ENCODE assay signal across 10 mouse cellular contexts in genomic region chr10:23811635-23812437, GRCm38 (mm10). TPM values are rescaled to one million over a fixed set of nuclear protein-coding genes. Genes with fewer than 3 reads are reported as not detected.
DNase-seq lines count a peak whose midpoint lies in the region; ATAC-seq and TF ChIP-seq lines count a peak whose summit lies in the region.
"Had no signal": no experiment of that assay in that cellular context is flagged by ENCODE, and none has a peak within 500 bp of the region (broad histone marks: within the 10 kb centered on the region; RNA-seq: fewer than 3 reads in every experiment).

No protein-coding gene starts in this region.

- no peaks in the 10 kb centered on the region for H3K9me3 ChIP-seq in kidney, embryonic 16.5 days (ENCODE audit: low read length)
- H3K9me3 ChIP-seq in forebrain, embryonic 11.5 days (ENCODE audit: control insufficient read depth, low read length): no peaks in the 10 kb centered on the region
- no peaks in the 10 kb centered on the region for H3K9me3 ChIP-seq in limb, embryonic 10.5 days (replicated peaks)
- H3K9me3 ChIP-seq in neural tube, embryonic 11.5 days (ENCODE audit: control insufficient read depth, low read length): no peaks in the 10 kb centered on the region
- H3K9me3 ChIP-seq: embryonic facial prominence, embryonic 12.5 days had no signal

- no peak overlapping the region for H3K4me3 ChIP-seq in kidney, adult 2 months (ENCODE audit: insufficient read depth, low read depth, low read length)
- no peak overlapping the region for H3K4me3 ChIP-seq in kidney, embryonic 16.5 days (ENCODE audit: low read length)
- no peak overlapping the region for H3K4me3 ChIP-seq in bone marrow, adult 2 months (replicated peaks; ENCODE audit: control insufficient read depth, low read depth, low read length)
- H3K4me3 ChIP-seq in forebrain, embryonic 11.5 days (ENCODE audit: low read depth, low read length): no peak overlapping the region
- no peak overlapping the region for H3K4me3 ChIP-seq in limb, embryonic 10.5 days
- no peak overlapping the region for H3K4me3 ChIP-seq in neural tube, embryonic 11.5 days (ENCODE audit: low read depth, low read length)
- H3K4me3 ChIP-seq: embryonic facial prominence, embryonic 12.5 days had no signal

- no peak for ATAC-seq in kidney, embryonic 16.5 days (ENCODE audit: low FRiP score, low TSS enrichment)
- ATAC-seq in forebrain, embryonic 11.5 days (replicated peaks; ENCODE audit: low FRiP score): no peak
- ATAC-seq in neural tube, embryonic 11.5 days (ENCODE audit: insufficient read depth, low FRiP score, low TSS enrichment): no peak; the same call in 1 of the 2 replicates

- peak; percentile 66 for DNase-seq in kidney, adult 2 months
- peak; percentile 83 for DNase-seq in forebrain, embryonic 11.5 days (ENCODE audit: low spot score)
- DNase-seq in hindlimb bud, embryonic 11.5 days (ENCODE audit: extremely low spot score, low read depth, low spot score): peak; percentile 73
- DNase-seq in limb, embryonic 10.5 days (ENCODE audit: low spot score): peak; percentile 75
- DNase-seq in neural tube, embryonic 11.5 days (ENCODE audit: low spot score): peak; percentile 57
- peak; percentile 55 for DNase-seq in telencephalon, adult 2 months (ENCODE audit: low read depth, low spot score)

- 40% methylated on average over 10 of the region's 12 CpGs for WGBS in kidney, adult 2 months
- WGBS in kidney, embryonic 16.5 days: 63% methylated on average over 9 of the region's 12 CpGs
- 64% methylated on average over 9 of the region's 12 CpGs for WGBS in bone marrow, adult 2 months
- WGBS in forebrain, embryonic 11.5 days: 81% methylated on average over 10 of the region's 12 CpGs
- 77% methylated on average over 9 of the region's 12 CpGs for WGBS in limb, embryonic 10.5 days
- WGBS in neural tube, embryonic 11.5 days: 79% methylated on average over 8 of the region's 12 CpGs

- no peak overlapping the region for H3K9ac ChIP-seq in kidney, embryonic 16.5 days (replicated peaks; ENCODE audit: low read length)
- H3K9ac ChIP-seq in forebrain, embryonic 11.5 days (ENCODE audit: low read length): no peak overlapping the region
- H3K9ac ChIP-seq in neural tube, embryonic 11.5 days (ENCODE audit: low read length): no peak overlapping the region
- H3K9ac ChIP-seq: embryonic facial prominence, embryonic 12.5 days had no signal

- no peaks in the 10 kb centered on the region; the same call in 1 of the 2 replicates for H3K36me3 ChIP-seq in kidney, adult 2 months (ENCODE audit: control insufficient read depth, insufficient read depth, low read length)
- H3K36me3 ChIP-seq in kidney, embryonic 16.5 days (ENCODE audit: insufficient read depth, low read length): peaks cover 11% of the 10 kb centered on the region; the same call in 1 of the 2 replicates
- no peaks in the 10 kb centered on the region for H3K36me3 ChIP-seq in forebrain, embryonic 11.5 days (ENCODE audit: control insufficient read depth, insufficient read depth, low read length)
- H3K36me3 ChIP-seq in limb, embryonic 10.5 days: peaks cover 16% of the 10 kb centered on the region
- no peaks in the 10 kb centered on the region for H3K36me3 ChIP-seq in neural tube, embryonic 11.5 days (ENCODE audit: control insufficient read depth, insufficient read depth, low read length)

- no peak overlapping the region for H3K4me2 ChIP-seq in kidney, embryonic 16.5 days (replicated peaks; ENCODE audit: low read depth, low read length)
- no peak overlapping the region for H3K4me2 ChIP-seq in forebrain, embryonic 11.5 days (ENCODE audit: low read depth, low read length, severe bottlenecking)
- H3K4me2 ChIP-seq in neural tube, embryonic 11.5 days (ENCODE audit: low read depth): no peak overlapping the region
- H3K4me2 ChIP-seq: embryonic facial prominence, embryonic 12.5 days had no signal

- TF ChIP-seq CTCF in kidney, adult 2 months (conservative IDR thresholded peaks at IDR 0.05; ENCODE audit: insufficient read depth, insufficient read length, low read depth, low read length): peak; percentile 42
- 0 out of 2 replicates have a peak, but pooled peaks have one; percentile 18 for TF ChIP-seq CTCF in bone marrow, adult 2 months (IDR thresholded peaks at IDR 0.05; ENCODE audit: control insufficient read depth, insufficient read depth, low read length)

- no peak for TF ChIP-seq POLR2A in kidney, adult 2 months (IDR thresholded peaks at IDR 0.05; ENCODE audit: low read depth, low read length)
- no peak for TF ChIP-seq POLR2A in bone marrow, adult 2 months (IDR thresholded peaks at IDR 0.05; ENCODE audit: borderline replicate concordance, control insufficient read depth, low read depth, low read length)

- H3K4me1 ChIP-seq in kidney, adult 2 months (ENCODE audit: control insufficient read depth, insufficient read depth, low read length): no peaks in the 10 kb centered on the region
- no peaks in the 10 kb centered on the region for H3K4me1 ChIP-seq in kidney, embryonic 16.5 days (ENCODE audit: insufficient read depth, low read length)
- H3K4me1 ChIP-seq in bone marrow, adult 2 months (ENCODE audit: control insufficient read depth, insufficient read depth, low read length): no peaks in the 10 kb centered on the region
- H3K4me1 ChIP-seq in forebrain, embryonic 11.5 days (replicated peaks; ENCODE audit: control insufficient read depth, insufficient read depth, low read length): no peaks in the 10 kb centered on the region
- no peaks in the 10 kb centered on the region for H3K4me1 ChIP-seq in limb, embryonic 10.5 days
- H3K4me1 ChIP-seq in neural tube, embryonic 11.5 days (ENCODE audit: control insufficient read depth, insufficient read depth, low read length): no peaks in the 10 kb centered on the region
- H3K4me1 ChIP-seq: embryonic facial prominence, embryonic 12.5 days had no signal

- H3K27ac ChIP-seq in kidney, adult 2 months (ENCODE audit: insufficient read depth, low read depth, low read length): no peak overlapping the region
- H3K27ac ChIP-seq in kidney, embryonic 16.5 days (ENCODE audit: low read length): no peak overlapping the region
- no peak overlapping the region for H3K27ac ChIP-seq in bone marrow, adult 2 months (ENCODE audit: control insufficient read depth, insufficient read depth, low read depth, low read length, poor library complexity)
- no peak overlapping the region for H3K27ac ChIP-seq in forebrain, embryonic 11.5 days (ENCODE audit: low read depth, low read length)
- no peak overlapping the region for H3K27ac ChIP-seq in limb, embryonic 10.5 days
- H3K27ac ChIP-seq in neural tube, embryonic 11.5 days (ENCODE audit: low read depth, low read length): no peak overlapping the region
- H3K27ac ChIP-seq: embryonic facial prominence, embryonic 12.5 days; macrophage had no signal

- H3K27me3 ChIP-seq in kidney, adult 2 months (replicated peaks; ENCODE audit: control insufficient read depth, insufficient read depth, low read length): no peaks in the 10 kb centered on the region
- no peaks in the 10 kb centered on the region for H3K27me3 ChIP-seq in kidney, embryonic 16.5 days (ENCODE audit: insufficient read depth, low read length)
- no peaks in the 10 kb centered on the region for H3K27me3 ChIP-seq in forebrain, embryonic 11.5 days (ENCODE audit: control insufficient read depth, insufficient read depth, low read length)
- no peaks in the 10 kb centered on the region for H3K27me3 ChIP-seq in limb, embryonic 10.5 days (ENCODE audit: low read depth, poor library complexity, severe bottlenecking)
- no peaks in the 10 kb centered on the region for H3K27me3 ChIP-seq in neural tube, embryonic 11.5 days (ENCODE audit: control insufficient read depth, insufficient read depth, low read length)
- H3K27me3 ChIP-seq: embryonic facial prominence, embryonic 12.5 days had no signal

RNA-seq across cellular contexts. Expression of gene Slc18b1, which starts 15.1 kb away (rescaled TPM):
- polyA plus RNA-seq in kidney, adult 2 months (2012; rRNA removed): 14.8 and 15.6 TPM in 2 replicates
- 18.0 and 20.7 TPM in 2 replicates for polyA plus RNA-seq in kidney, embryonic 16.5 days (2015; fragmentation: Nextera tagmentation; extraction: Ambion mirVana)
- polyA plus RNA-seq in bone marrow, adult 2 months (2011; ENCODE audit: insufficient read depth, insufficient read length, low replicate concordance, missing spikeins): 12.6 TPM in 1 of 2 replicates, not detected in the other
- 15.9 and 20.9 TPM in 2 replicates for polyA plus RNA-seq in forebrain, embryonic 11.5 days (2014; fragmentation: Nextera tagmentation; extraction: Ambion mirVana)
- 10.3 and 13.8 TPM in 2 replicates for polyA plus RNA-seq in limb, embryonic 10.5 days (2016; fragmentation: Nextera tagmentation; extraction: Ambion mirVana)
- 15.8 and 16.0 TPM in 2 replicates for polyA plus RNA-seq in neural tube, embryonic 11.5 days (2014; fragmentation: Nextera tagmentation; extraction: Ambion mirVana)

RNA-seq across cellular contexts. Expression of gene Rps12, which starts 24.8 kb away (rescaled TPM):
- 901 and 1,136 TPM in 2 replicates for polyA plus RNA-seq in kidney, adult 2 months (2012; rRNA removed)
- 128 and 147 TPM in 2 replicates for polyA plus RNA-seq in kidney, embryonic 16.5 days (2015; fragmentation: Nextera tagmentation; extraction: Ambion mirVana)
- polyA plus RNA-seq in bone marrow, adult 2 months (2011; ENCODE audit: insufficient read depth, insufficient read length, low replicate concordance, missing spikeins): 508 and 643 TPM in 2 replicates
- 130 and 155 TPM in 2 replicates for polyA plus RNA-seq in forebrain, embryonic 11.5 days (2014; fragmentation: Nextera tagmentation; extraction: Ambion mirVana)
- 146 and 189 TPM in 2 replicates for polyA plus RNA-seq in limb, embryonic 10.5 days (2016; fragmentation: Nextera tagmentation; extraction: Ambion mirVana)
- polyA plus RNA-seq in neural tube, embryonic 11.5 days (2014; fragmentation: Nextera tagmentation; extraction: Ambion mirVana): 115 and 133 TPM in 2 replicates

RNA-seq across cellular contexts. Expression of gene Vnn3, which starts 39.4 kb away (rescaled TPM):
- 0.57 and 0.59 TPM in 2 replicates for polyA plus RNA-seq in kidney, adult 2 months (2012; rRNA removed)
- 0.13 and 0.14 TPM in 2 replicates for polyA plus RNA-seq in kidney, embryonic 16.5 days (2015; fragmentation: Nextera tagmentation; extraction: Ambion mirVana)
- 1.3 and 4.7 TPM in 2 replicates for polyA plus RNA-seq in bone marrow, adult 2 months (2011; ENCODE audit: insufficient read depth, insufficient read length, low replicate concordance, missing spikeins)
- polyA plus RNA-seq in forebrain, embryonic 11.5 days (2014; fragmentation: Nextera tagmentation; extraction: Ambion mirVana): not detected in 2 replicates
- polyA plus RNA-seq in limb, embryonic 10.5 days (2016; fragmentation: Nextera tagmentation; extraction: Ambion mirVana): not detected in 2 replicates
- polyA plus RNA-seq in neural tube, embryonic 11.5 days (2014; fragmentation: Nextera tagmentation; extraction: Ambion mirVana): not detected in 2 replicates
- polyA plus RNA-seq: embryonic facial prominence, embryonic 12.5 days had no signal
